Mouse (Mus musculus) liver, adult 2 months (tissue): Measurements from ENCODE around the gene Dnajc16. TPM values are rescaled to one million over a fixed set of nuclear protein-coding genes. Genes with fewer than 3 reads are reported as not detected.

Experiments
- DNase-seq: peaks from one replicate; pipeline ENCODE4 v3.0.0-alpha.2; 2011; ENCODE audit warnings: low read depth, low spot score; ENCODE audit errors: extremely low read depth
- H3K27ac ChIP-seq: fragments of 200-500 bp; replicated peaks from 2 replicates; pipeline ENCODE4 v1.5.1; 2012; ENCODE audit warnings: low read depth, mild to moderate bottlenecking, control low read depth, inconsistent platforms, low read length; ENCODE audit not compliant: insufficient read depth
- H3K27me3 ChIP-seq: fragments of 200-500 bp; 2 replicates; pipeline ENCODE4 v1.6.1; 2012; ENCODE audit warnings: mild to moderate bottlenecking, moderate library complexity, low read length, inconsistent platforms; ENCODE audit not compliant: control insufficient read depth, insufficient read depth
- H3K36me3 ChIP-seq: fragments of 200-500 bp; 2 replicates; pipeline ENCODE4 v1.6.1; 2012; ENCODE audit warnings: low read length, inconsistent platforms; ENCODE audit not compliant: control insufficient read depth, insufficient read depth
- H3K4me1 ChIP-seq: fragments of 200-500 bp; 2 replicates; pipeline ENCODE4 v1.6.1; 2011; ENCODE audit warnings: low read length; ENCODE audit not compliant: control insufficient read depth, insufficient read depth
- H3K4me3 ChIP-seq: fragments of 200-500 bp; 2 replicates; pipeline ENCODE4 v1.5.1; 2011; ENCODE audit warnings: low read depth, mild to moderate bottlenecking, control low read depth, low read length, moderate library complexity; ENCODE audit not compliant: insufficient read depth
- H3K79me2 ChIP-seq: fragments of 200-500 bp; 2 replicates; pipeline ENCODE4 v1.6.1; 2012; ENCODE audit warnings: inconsistent platforms, mild to moderate bottlenecking, low read length, moderate library complexity; ENCODE audit not compliant: control insufficient read depth, insufficient read depth
- H3K9ac ChIP-seq: fragments of 200-500 bp; 2 replicates; pipeline ENCODE4 v1.6.1; 2012; ENCODE audit warnings: low read depth, mild to moderate bottlenecking, control low read depth, inconsistent platforms, low read length
- CTCF ChIP-seq: fragments of 200-500 bp; IDR thresholded peaks from 2 replicates; pipeline ENCODE4 v1.5.1; 2011; ENCODE audit warnings: low read depth, low read length, control low read depth
- POLR2A ChIP-seq: fragments of 200-500 bp; IDR thresholded peaks from 2 replicates; pipeline ENCODE4 v1.6.1; 2011; ENCODE audit warnings: low read length, control low read depth; ENCODE audit not compliant: insufficient read depth; ENCODE audit errors: extremely low read depth
- WGBS: fragments of 180-500 bp; shearing (Covaris S2); methylation state at CpG from one replicate; pipeline ENCODE4 v1.1.7; 2018; 5-methylcytosine and 5-hydroxymethylcytosine counted together
- polyA plus RNA-seq: library from polyadenylated mRNA; depleted of rRNA; stranded (reverse); fragments of >200 nt; gene quantifications from 2 replicates; pipeline ENCODE4 v1.2.3, GENCODE M21; 2012
- total RNA-seq: library from RNA; depleted of rRNA; stranded (reverse); fragments of >200 nt; gene quantifications from 2 replicates; pipeline ENCODE4 v1.2.3, GENCODE M21; 2014

Dnajc16 gene
- total and polyA plus RNA-seq, 2 experiments: 3.8 to 5.6 TPM

GRCm38 (mm10) chr4:141818861-141819260 is 28.1 kb upstream of the Dnajc16 start:
- no peaks in the 10 kb centered on the region for H3K79me2 ChIP-seq
- no peak overlapping the region for H3K9ac ChIP-seq
- no peak for TF ChIP-seq CTCF
- DNase-seq: no peak
- peaks cover 3% of the 10 kb centered on the region for H3K36me3 ChIP-seq
- H3K27ac ChIP-seq: no peak overlapping the region
- H3K4me1 ChIP-seq: peaks cover 11% of the 10 kb centered on the region
- no peak overlapping the region for H3K4me3 ChIP-seq
- WGBS: 88% methylated on average over 13 of the region's 13 CpGs
- H3K27me3 ChIP-seq: no peaks in the 10 kb centered on the region

GRCm38 (mm10) chr4:141817706-141818105 is 27.0 kb upstream of the Dnajc16 start:
- H3K27ac ChIP-seq: no peak overlapping the region
- no peak overlapping the region for H3K4me3 ChIP-seq
- H3K4me1 ChIP-seq: peaks cover 6% of the 10 kb centered on the region
- H3K36me3 ChIP-seq: peaks cover 9% of the 10 kb centered on the region
- no peaks in the 10 kb centered on the region for H3K79me2 ChIP-seq
- TF ChIP-seq POLR2A (no peak), CTCF (no peak)
- no peaks in the 10 kb centered on the region for H3K27me3 ChIP-seq
- no peak overlapping the region for H3K9ac ChIP-seq
- WGBS: 89% methylated on average over 10 of the region's 10 CpGs
- no peak for DNase-seq

- Histone ChIP-seq H3K4me1 (peaks cover 2% of the 10 kb centered on the region), H3K27me3 (no peaks in the 10 kb centered on the region), H3K4me3 (no peak overlapping the region), H3K79me2 (no peaks in the 10 kb centered on the region), H3K27ac (no peak overlapping the region), H3K36me3 (peaks cover 15% of the 10 kb centered on the region), H3K9ac (no peak overlapping the region)
- no peak for TF ChIP-seq POLR2A
- no peak for TF ChIP-seq CTCF
- DNase-seq: no peak
- 75% methylated on average over 14 of the region's 14 CpGs for WGBS
Measured at GRCm38 (mm10) chr4:141816776-141817655, 26.3 kb upstream of the Dnajc16 start.

- peaks cover 15% of the 10 kb centered on the region for H3K36me3 ChIP-seq
- no peak overlapping the region for H3K27ac ChIP-seq
- H3K27me3 ChIP-seq: no peaks in the 10 kb centered on the region
- H3K79me2 ChIP-seq: no peaks in the 10 kb centered on the region
- WGBS: 94% methylated on average over 7 of the region's 7 CpGs
- no peaks in the 10 kb centered on the region for H3K4me1 ChIP-seq
- no peak overlapping the region for H3K9ac ChIP-seq
- TF ChIP-seq CTCF (no peak), POLR2A (no peak)
- no peak for DNase-seq
- H3K4me3 ChIP-seq: no peak overlapping the region
Measured at GRCm38 (mm10) chr4:141816267-141816666, 25.5 kb upstream of the Dnajc16 start.

GRCm38 (mm10) chr4:141811375-141811774 is 20.6 kb upstream of the Dnajc16 start:
- Histone ChIP-seq H3K36me3 (peaks cover 30% of the 10 kb centered on the region), H3K9ac (no peak overlapping the region), H3K27ac (no peak overlapping the region), H3K4me3 (no peak overlapping the region), H3K4me1 (peaks cover 2% of the 10 kb centered on the region; the same call in 1 of the 2 replicates), H3K79me2 (no peaks in the 10 kb centered on the region), H3K27me3 (no peaks in the 10 kb centered on the region)
- 94% methylated on average over 7 of the region's 7 CpGs for WGBS
- no peak for DNase-seq
- TF ChIP-seq CTCF: no peak
- TF ChIP-seq POLR2A: no peak

- TF ChIP-seq CTCF (no peak), POLR2A (no peak)
- Histone ChIP-seq H3K27me3 (no peaks in the 10 kb centered on the region), H3K4me3 (no peak overlapping the region), H3K27ac (no peak overlapping the region), H3K9ac (no peak overlapping the region), H3K79me2 (no peaks in the 10 kb centered on the region), H3K36me3 (peaks cover 30% of the 10 kb centered on the region), H3K4me1 (peaks cover 2% of the 10 kb centered on the region; the same call in 1 of the 2 replicates)
- 100% methylated on average over 2 of the region's 2 CpGs for WGBS
- no peak for DNase-seq
Measured at GRCm38 (mm10) chr4:141810975-141811374, 20.2 kb upstream of the Dnajc16 start.
